Mouse (Mus musculus) E14TG2a.4 (cell line): ENCODE measurements around the gene Stam2.

Experiments
- H3K27me3 ChIP-seq: 2 replicates; pipeline ENCODE4 v1.6.1; 2014; ENCODE audit warnings: low read length, control low read depth; ENCODE audit not compliant: insufficient read depth
- H3K36me3 ChIP-seq: 2 replicates; pipeline ENCODE4 v1.6.1; 2014; ENCODE audit warnings: low read length, control low read depth; ENCODE audit not compliant: insufficient read depth
- H3K4me1 ChIP-seq: replicated peaks from 2 replicates; pipeline ENCODE4 v1.6.1; 2014; ENCODE audit warnings: low read depth, low read length, control low read depth
- H3K4me3 ChIP-seq: replicated peaks from 2 replicates; pipeline ENCODE4 v1.5.1; 2014; ENCODE audit warnings: mild to moderate bottlenecking, low read length
- H3K9me3 ChIP-seq: 2 replicates; pipeline ENCODE4 v1.6.1; 2014; ENCODE audit warnings: low read length, control low read depth
- CTCF ChIP-seq: conservative IDR thresholded peaks from 2 replicates; pipeline ENCODE4 v1.5.1; 2014; ENCODE audit warnings: low read length
- NANOG ChIP-seq: IDR thresholded peaks from 2 replicates; pipeline ENCODE4 v1.6.1; 2014; ENCODE audit warnings: borderline replicate concordance, low read length, mixed read lengths
- POU5F1 ChIP-seq: IDR thresholded peaks from 2 replicates; pipeline ENCODE4 v1.6.1; 2014; ENCODE audit warnings: low read length, borderline replicate concordance

The Stam2 gene

GRCm38 (mm10) chr2:52742256-52743158 is at the start of gene Stam2:
TSS of gene Stam2 (minus strand) at chr2:52742281.
- Histone ChIP-seq H3K36me3 (peaks cover 12% of the 10 kb centered on the region; the same call in 1 of the 2 replicates), H3K4me3 (peak within 1 kb of the TSS; percentile 93), H3K4me1 (peaks cover 37% of the 10 kb centered on the region), H3K27me3 (no peaks in the 10 kb centered on the region), H3K9me3 (peaks cover 3% of the 10 kb centered on the region; the same call in 1 of the 2 replicates)
- no peak for TF ChIP-seq POU5F1
- TF ChIP-seq NANOG, result no peak
- TF ChIP-seq CTCF, result no peak; the same call in 1 of the 2 replicates

DNA sequence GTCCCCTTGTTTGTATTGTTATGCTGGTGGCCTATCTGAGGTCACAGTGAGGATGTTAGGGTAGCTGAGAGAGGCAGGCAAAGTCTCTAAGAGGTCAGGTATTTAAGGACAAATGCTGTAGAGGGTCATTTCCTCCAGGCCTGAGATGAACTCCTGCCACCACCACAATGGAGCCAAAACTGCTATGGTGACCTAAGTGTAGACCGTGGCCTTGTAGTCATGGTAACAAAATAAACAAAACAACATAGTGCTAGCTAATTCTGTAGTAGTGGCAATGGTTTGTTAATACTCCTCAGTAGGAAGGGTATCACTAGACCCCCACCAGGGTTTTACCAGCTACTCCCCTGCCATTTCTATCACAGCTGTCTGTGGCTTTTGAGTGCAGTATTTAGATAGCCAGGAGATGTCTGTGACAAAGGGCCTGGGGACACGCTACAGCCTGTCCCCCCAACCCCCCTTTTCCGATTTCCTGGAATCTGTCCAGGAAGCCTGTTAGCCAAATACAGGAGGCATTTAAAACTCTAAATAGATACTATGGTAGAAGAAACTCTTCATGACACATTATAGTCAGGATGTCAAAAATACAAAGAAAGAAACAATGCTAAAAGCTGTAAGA is 43.1 kb upstream of the Stam2 start:
- Histone ChIP-seq H3K4me1 (no peaks in the 10 kb centered on the region), H3K27me3 (no peaks in the 10 kb centered on the region), H3K4me3 (no peak overlapping the region), H3K36me3 (no peaks in the 10 kb centered on the region), H3K9me3 (no peaks in the 10 kb centered on the region)
- TF ChIP-seq NANOG, result no peak
- TF ChIP-seq CTCF, result no peak
- no peak for TF ChIP-seq POU5F1

GRCm38 (mm10) chr2:52779987-52780386 is 37.9 kb upstream of the Stam2 start:
- TF ChIP-seq POU5F1, result no peak
- TF ChIP-seq NANOG, result no peak
- no peak for TF ChIP-seq CTCF

DNA sequence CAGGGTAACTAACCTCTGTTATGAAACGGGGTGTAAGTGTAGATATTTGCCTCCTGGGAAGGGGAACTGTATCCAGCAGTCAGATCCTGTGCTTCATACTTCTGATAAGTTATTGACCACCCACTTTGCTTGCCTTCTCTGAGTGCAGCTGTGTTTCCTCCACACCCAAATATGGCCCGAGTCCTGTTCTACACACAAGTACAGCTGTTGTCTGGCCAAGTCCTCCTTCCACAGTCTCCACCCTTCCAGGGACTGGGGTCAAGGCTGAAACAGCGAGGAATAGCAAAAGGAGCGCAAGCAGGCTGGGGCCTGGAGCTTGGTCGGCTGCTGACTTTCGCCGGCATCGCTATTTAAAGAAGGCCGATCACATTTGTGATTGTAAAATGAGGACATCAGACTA is 37.3 kb upstream of the Stam2 start:
- TF ChIP-seq NANOG (no peak), CTCF (no peak), POU5F1 (no peak)
- Histone ChIP-seq H3K36me3 (no peaks in the 10 kb centered on the region), H3K9me3 (peaks cover 26% of the 10 kb centered on the region), H3K4me3 (no peak overlapping the region), H3K4me1 (no peaks in the 10 kb centered on the region), H3K27me3 (peaks cover 3% of the 10 kb centered on the region; the same call in 1 of the 2 replicates)

More at GRCm38 (mm10) chr2:52779987-52780386, 37.9 kb upstream of the Stam2 start:
- H3K4me3 ChIP-seq, result no peak overlapping the region
- no peaks in the 10 kb centered on the region for H3K4me1 ChIP-seq
- H3K27me3 ChIP-seq, result peaks cover 3% of the 10 kb centered on the region; the same call in 1 of the 2 replicates
- H3K9me3 ChIP-seq, result peaks cover 26% of the 10 kb centered on the region
- no peaks in the 10 kb centered on the region for H3K36me3 ChIP-seq

DNA sequence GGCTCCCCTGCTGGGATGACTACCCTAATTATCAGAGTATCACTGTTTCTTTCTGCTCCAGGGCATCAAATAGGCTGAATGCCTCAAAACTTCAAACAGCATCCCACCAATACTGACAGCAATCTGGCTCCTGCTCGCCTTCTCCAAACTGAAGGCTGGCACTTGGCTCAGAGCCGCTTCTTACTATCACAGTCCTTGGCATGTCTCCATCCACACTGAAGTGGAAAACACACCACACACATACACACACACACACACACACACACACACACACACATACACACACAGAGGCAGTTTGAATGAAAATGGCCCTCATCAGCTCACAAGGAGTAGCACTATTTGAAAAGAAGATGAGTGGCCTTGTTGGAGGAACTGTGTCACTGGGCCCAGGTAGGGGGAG is 35.8 kb upstream of the Stam2 start:
- TF ChIP-seq POU5F1 (no peak), CTCF (no peak), NANOG (no peak)
- peaks cover 26% of the 10 kb centered on the region for H3K9me3 ChIP-seq
- H3K4me3 ChIP-seq, result no peak overlapping the region
- peaks cover 3% of the 10 kb centered on the region; the same call in 1 of the 2 replicates for H3K27me3 ChIP-seq
- no peaks in the 10 kb centered on the region for H3K36me3 ChIP-seq
- no peaks in the 10 kb centered on the region for H3K4me1 ChIP-seq

DNA sequence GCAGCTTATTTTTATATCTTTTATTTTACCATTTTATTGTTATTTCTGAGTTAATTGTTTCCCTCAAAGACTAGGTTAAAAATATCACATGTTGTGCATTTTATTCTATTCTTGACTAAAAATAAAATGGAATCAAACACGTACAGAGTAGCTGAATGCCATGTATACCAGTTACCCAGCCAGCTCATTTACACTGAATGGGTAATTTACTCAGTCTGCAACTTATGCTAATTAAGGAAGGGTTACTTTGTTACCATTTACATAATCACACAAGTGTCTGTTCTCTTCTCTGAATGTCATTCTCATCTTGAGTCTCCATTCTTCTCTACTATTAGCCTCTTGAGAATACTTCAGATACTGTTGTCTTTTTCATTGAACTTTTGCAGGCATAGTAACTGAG is 32.3 kb upstream of the Stam2 start:
- Histone ChIP-seq H3K27me3 (peaks cover 3% of the 10 kb centered on the region; the same call in 1 of the 2 replicates), H3K4me3 (no peak overlapping the region), H3K36me3 (no peaks in the 10 kb centered on the region), H3K9me3 (peaks cover 18% of the 10 kb centered on the region), H3K4me1 (no peaks in the 10 kb centered on the region)
- TF ChIP-seq NANOG (no peak), POU5F1 (no peak), CTCF (no peak)

GRCm38 (mm10) chr2:52772774-52773393 is 30.8 kb upstream of the Stam2 start:
- H3K4me1 ChIP-seq, result no peaks in the 10 kb centered on the region
- no peaks in the 10 kb centered on the region for H3K36me3 ChIP-seq
- H3K9me3 ChIP-seq, result peaks cover 3% of the 10 kb centered on the region
- H3K27me3 ChIP-seq, result peaks cover 3% of the 10 kb centered on the region; the same call in 1 of the 2 replicates
- no peak for TF ChIP-seq NANOG
- H3K4me3 ChIP-seq, result no peak overlapping the region

DNA sequence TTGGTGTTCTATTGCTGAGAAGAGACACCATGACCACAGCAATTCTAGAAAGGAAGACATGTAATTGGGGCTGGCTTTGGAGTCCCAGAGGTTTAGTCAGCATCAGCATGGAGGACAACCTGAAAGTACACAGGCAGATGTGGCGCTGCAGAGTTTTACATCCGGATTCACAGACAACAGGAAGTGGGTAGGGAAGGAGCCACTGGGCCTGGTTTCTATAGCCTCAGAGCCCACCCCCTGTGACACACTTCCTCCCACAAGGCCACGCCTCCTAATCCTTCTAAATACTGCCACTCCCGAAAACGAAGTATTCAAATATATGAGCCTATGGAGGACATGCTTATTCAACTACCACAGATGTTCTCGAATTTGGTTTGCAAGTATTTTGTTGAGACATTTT is 23.0 kb upstream of the Stam2 start:
- TF ChIP-seq POU5F1, result no peak
- no peak for TF ChIP-seq CTCF
- no peak for TF ChIP-seq NANOG
- no peaks in the 10 kb centered on the region for H3K27me3 ChIP-seq
- no peaks in the 10 kb centered on the region for H3K36me3 ChIP-seq
- H3K9me3 ChIP-seq, result peaks cover 13% of the 10 kb centered on the region; the same call in 1 of the 2 replicates
- H3K4me3 ChIP-seq, result no peak overlapping the region
- H3K4me1 ChIP-seq, result no peaks in the 10 kb centered on the region
